Mouse (Mus musculus) forebrain, embryonic 12.5 days (tissue): Measurements from ENCODE around the gene Hsd3b7. TPM values are rescaled to one million over a fixed set of nuclear protein-coding genes. Genes with fewer than 3 reads are reported as not detected.
"Not testable (repeated sequence)": the region's sequence is repeated elsewhere in the genome, so short reads cannot be mapped to it uniquely, and the experiment has no call there.

ENCODE experiments used
- ATAC-seq: fragments of 200-750 bp; cut with Nextera tagmentation; 2 replicates; pipeline ENCODE4 v1.8.0; 2017; ENCODE audit warnings: moderate TSS enrichment; ENCODE audit not compliant: low FRiP score
- H3K27ac ChIP-seq: fragments of 300-500 bp; sonication (generic); 2 replicates; pipeline ENCODE4 v1.5.1; 2016; ENCODE audit warnings: mild to moderate bottlenecking
- H3K27me3 ChIP-seq: fragments of 300-500 bp; sonication (generic); 2 replicates; pipeline ENCODE4 v1.6.1; 2016; ENCODE audit warnings: mild to moderate bottlenecking
- H3K36me3 ChIP-seq: fragments of 300-500 bp; sonication (generic); replicated peaks from 2 replicates; pipeline ENCODE4 v1.6.1; 2016; ENCODE audit warnings: mild to moderate bottlenecking
- H3K4me1 ChIP-seq: fragments of 300-500 bp; sonication (generic); 2 replicates; pipeline ENCODE4 v1.6.1; 2016
- H3K4me2 ChIP-seq: fragments of 300-500 bp; sonication (generic); 2 replicates; pipeline ENCODE4 v1.6.1; 2016; ENCODE audit warnings: mild to moderate bottlenecking, moderate library complexity
- H3K4me3 ChIP-seq: fragments of 300-500 bp; sonication (generic); replicated peaks from 2 replicates; pipeline ENCODE4 v1.5.1; 2016; ENCODE audit warnings: mild to moderate bottlenecking
- H3K9ac ChIP-seq: fragments of 300-500 bp; sonication (generic); 2 replicates; pipeline ENCODE4 v1.6.1; 2016; ENCODE audit warnings: mild to moderate bottlenecking
- H3K9me3 ChIP-seq: fragments of 300-500 bp; sonication (generic); 2 replicates; pipeline ENCODE4 v1.6.1; 2016
- WGBS: fragments of 180-500 bp; shearing (Covaris S2); methylation state at CpG from one replicate; pipeline ENCODE4 v1.1.7; 2016; 5-methylcytosine and 5-hydroxymethylcytosine counted together
- polyA plus RNA-seq: library from polyadenylated mRNA; unstranded; fragments of >200 nt; fragmentation: Nextera tagmentation; extraction: Ambion mirVana; gene quantifications from 2 replicates; pipeline ENCODE4 v1.2.1, GENCODE M21; 2016

Gene Hsd3b7
- polyA plus RNA-seq, 1 experiment from 2014 or later: 7.6 TPM

DNA sequence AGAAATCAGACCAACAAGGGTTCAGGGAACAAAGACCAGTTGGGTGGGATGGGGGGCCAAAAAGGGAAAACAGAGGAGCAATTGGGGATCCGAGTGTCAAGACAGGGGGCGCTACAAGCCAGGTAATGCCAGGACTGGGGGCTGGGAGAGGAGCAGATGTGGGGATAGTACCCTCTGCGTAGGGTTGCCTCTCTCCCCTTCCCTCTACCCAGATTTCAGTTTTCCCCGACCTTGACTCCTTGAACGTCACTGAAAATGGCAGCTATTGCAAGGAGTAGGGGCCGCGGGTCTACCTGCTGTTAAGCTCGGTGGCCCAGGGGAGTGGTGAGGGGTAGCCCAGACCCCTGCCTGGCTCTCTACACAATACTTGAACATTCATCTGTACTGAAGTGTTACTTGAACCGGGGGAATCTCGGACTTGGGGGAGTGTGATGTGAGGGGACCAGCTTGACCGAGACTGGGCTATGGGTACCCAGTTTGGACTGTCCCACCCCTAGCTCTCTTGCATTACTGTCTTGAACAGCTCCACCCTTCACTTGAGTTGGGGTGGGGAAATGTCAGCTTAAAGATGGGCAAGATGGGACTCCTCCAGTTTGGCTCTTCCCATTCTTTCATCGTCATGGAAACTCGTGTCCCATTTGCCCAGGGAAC is 31.9 kb upstream of the Hsd3b7 start:
- no peak; the same call in 1 of the 2 replicates for ATAC-seq
- Histone ChIP-seq H3K9ac (no peak overlapping the region), H3K36me3 (peaks cover 50% of the 10 kb centered on the region), H3K27me3 (no peaks in the 10 kb centered on the region), H3K9me3 (no peaks in the 10 kb centered on the region), H3K4me2 (peak overlapping the region; percentile 90), H3K4me1 (peaks cover 30% of the 10 kb centered on the region), H3K27ac (peak overlapping the region; percentile 66), H3K4me3 (no peak overlapping the region)
- 46% methylated on average over 13 of the region's 13 CpGs for WGBS

DNA sequence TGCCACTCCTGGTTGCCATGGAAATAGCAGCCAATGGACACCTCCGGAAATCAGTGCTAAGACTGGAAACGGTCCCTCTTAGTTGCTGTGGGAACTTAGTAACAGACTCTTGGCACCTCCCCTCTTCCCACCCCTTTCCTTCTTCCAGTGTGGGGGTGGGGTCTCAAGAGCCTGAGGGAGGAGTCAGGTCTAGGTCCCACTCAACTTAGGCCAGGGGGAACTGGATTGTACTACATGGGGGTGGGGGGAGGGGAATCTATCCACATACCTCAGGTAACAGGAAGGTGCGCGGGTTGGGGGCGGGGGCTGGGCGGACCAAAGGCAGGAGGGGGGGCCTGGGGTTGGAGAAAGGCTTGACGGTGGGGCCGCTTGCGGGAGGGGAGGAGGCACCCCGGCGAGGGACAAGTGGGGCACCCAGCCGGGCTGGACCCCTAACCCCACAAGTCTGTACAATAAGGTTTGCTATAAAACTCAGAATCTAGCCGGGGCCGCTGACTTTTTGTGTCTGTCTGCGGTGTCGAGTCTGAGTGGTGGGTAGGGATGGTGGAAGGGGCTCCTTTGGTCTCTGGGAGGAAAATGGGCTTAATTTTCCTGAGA is 31.3 kb upstream of the Hsd3b7 start:
- Histone ChIP-seq H3K9ac (peak overlapping the region; percentile 69), H3K4me3 (peak overlapping the region; percentile 50), H3K4me1 (peaks cover 30% of the 10 kb centered on the region), H3K27ac (peak overlapping the region; percentile 80), H3K27me3 (no peaks in the 10 kb centered on the region), H3K9me3 (no peaks in the 10 kb centered on the region), H3K4me2 (peak overlapping the region; percentile 90), H3K36me3 (peaks cover 44% of the 10 kb centered on the region)
- peak; percentile 84 for ATAC-seq
- 2% methylated on average over 16 of the region's 16 CpGs for WGBS

DNA sequence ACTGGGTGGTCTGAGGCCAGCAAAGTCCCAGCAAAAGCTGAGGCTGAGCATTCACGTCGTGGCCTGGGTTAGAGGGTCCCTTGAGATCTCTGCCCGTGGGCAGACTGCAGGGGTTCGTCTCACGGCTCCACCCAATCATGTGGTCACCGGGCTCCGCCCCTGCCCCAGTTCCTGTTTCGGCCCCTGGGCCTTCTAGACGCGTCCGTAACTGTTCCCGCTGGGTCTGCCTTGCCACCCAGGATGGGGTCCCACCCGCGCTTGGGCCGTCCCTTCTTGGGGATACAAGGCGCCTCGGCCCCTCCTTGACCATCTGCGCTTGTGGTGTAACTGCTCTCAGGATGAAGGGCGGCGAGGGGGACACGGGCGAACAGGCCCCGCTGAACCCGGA is 30.8 kb upstream of the Hsd3b7 start, which contains the start of gene Orai3:
Orai3 (plus strand) TSS at position 165 of the 388 bp plus-strand sequence.
- ATAC-seq: peak; percentile 55
- Histone ChIP-seq H3K27me3 (no peaks in the 10 kb centered on the region), H3K9ac (peak within 1 kb of the TSS; percentile 69), H3K4me2 (peak within 1 kb of the TSS; percentile 90), H3K4me1 (peaks cover 30% of the 10 kb centered on the region), H3K4me3 (peak within 1 kb of the TSS; percentile 50), H3K27ac (peak within 1 kb of the TSS; percentile 80), H3K9me3 (no peaks in the 10 kb centered on the region), H3K36me3 (peaks cover 38% of the 10 kb centered on the region)
- 0% methylated on average over 24 of the region's 24 CpGs for WGBS

DNA sequence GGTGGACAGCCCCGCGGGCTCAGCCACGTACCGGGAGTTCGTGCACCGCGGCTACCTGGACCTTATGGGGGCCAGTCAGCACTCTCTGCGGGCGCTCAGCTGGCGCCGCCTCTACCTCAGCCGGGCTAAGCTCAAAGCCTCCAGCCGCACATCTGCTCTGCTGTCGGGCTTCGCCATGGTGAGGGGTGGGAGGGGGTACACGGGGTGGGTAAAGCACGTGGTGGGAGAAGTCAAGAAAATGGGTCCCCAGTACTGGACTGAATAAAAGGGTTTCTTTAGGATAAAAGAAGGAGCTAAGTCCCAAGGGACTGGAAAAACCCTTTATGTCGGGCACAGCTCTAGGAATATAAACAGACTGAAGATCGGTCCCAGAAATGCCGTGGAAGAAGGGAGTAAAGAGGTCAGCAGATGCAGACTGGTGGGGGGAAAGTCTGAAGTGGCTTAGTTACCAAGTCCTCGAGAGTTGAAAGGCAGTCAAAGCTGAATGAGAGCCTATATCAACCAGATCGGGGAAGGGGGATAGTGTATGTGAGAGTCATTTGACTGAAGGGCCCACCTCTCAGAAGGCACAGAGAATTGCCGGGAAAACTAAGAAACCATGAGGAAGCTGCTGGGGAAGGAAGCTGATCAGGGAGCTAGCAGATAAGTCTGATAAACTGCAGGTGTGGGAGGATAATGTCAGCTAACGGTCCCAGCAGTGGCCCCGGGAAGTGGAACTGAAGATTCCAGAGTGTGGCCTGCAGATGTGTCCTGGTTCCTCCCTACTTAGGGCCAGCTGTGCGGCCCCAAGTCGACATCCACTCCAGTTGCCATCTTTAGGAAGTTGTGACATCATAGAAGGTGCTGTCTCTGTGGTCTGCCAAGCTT is 30.1 kb upstream of the Hsd3b7 start:
- no peaks in the 10 kb centered on the region for H3K9me3 ChIP-seq
- H3K9ac ChIP-seq: peak overlapping the region; percentile 69
- peak; percentile 33 for ATAC-seq
- peak overlapping the region; percentile 50 for H3K4me3 ChIP-seq
- peak overlapping the region; percentile 90 for H3K4me2 ChIP-seq
- peaks cover 30% of the 10 kb centered on the region for H3K4me1 ChIP-seq
- H3K36me3 ChIP-seq: peaks cover 32% of the 10 kb centered on the region
- H3K27ac ChIP-seq: peak overlapping the region; percentile 80
- no peaks in the 10 kb centered on the region for H3K27me3 ChIP-seq
- WGBS: 5% methylated on average over 27 of the region's 27 CpGs

DNA sequence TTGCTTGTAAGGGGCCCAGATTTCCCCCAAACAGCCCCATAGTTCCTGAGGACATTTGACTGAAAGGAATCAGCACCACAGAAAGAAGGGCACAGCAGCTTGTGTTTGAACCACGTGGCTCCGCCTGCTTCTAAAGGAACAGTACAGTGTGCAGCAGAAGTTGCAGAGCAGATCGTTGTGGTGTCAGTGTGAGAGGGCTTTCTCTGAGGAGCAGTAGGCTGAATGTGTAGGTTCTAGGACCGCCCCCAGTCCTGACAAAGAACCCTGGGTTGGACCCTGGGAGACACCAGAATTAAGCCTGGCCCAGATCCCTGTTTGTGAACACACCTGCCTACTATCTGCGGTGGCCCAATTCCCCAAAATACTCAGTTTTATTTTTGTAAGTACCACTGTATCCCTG is 29.1 kb upstream of the Hsd3b7 start:
- Histone ChIP-seq H3K36me3 (peaks cover 22% of the 10 kb centered on the region), H3K4me3 (no peak overlapping the region), H3K9me3 (no peaks in the 10 kb centered on the region), H3K27ac (no peak overlapping the region), H3K9ac (no peak overlapping the region), H3K4me1 (peaks cover 30% of the 10 kb centered on the region), H3K4me2 (peak overlapping the region; percentile 90; the same call in 1 of the 2 replicates), H3K27me3 (no peaks in the 10 kb centered on the region)
- ATAC-seq: no peak
- WGBS: 78% methylated on average over 5 of the region's 5 CpGs

DNA sequence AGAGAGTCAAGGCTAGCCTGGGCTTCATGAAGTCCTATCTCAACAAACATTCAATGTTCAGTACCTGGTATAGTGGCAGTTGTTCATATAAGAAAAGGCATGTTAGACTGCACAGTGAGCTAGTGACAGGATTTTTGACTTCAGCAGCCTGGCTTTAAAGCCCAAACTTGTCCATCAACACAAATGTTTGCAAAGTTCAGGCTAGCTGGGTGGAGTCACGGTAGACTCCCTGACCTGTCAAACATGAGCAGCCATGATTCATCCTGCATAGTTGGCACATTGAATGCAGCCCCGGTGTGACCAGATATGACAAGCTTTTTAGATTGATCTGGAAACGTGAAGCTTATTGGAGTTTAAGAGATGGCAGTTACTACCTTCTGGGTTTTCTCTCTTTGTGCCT is 28.3 kb upstream of the Hsd3b7 start:
- ATAC-seq: no peak
- Histone ChIP-seq H3K27me3 (no peaks in the 10 kb centered on the region), H3K27ac (no peak overlapping the region), H3K4me1 (peaks cover 30% of the 10 kb centered on the region), H3K36me3 (peaks cover 14% of the 10 kb centered on the region), H3K4me3 (no peak overlapping the region), H3K9me3 (no peaks in the 10 kb centered on the region), H3K9ac (no peak overlapping the region), H3K4me2 (no peak overlapping the region)
- WGBS: 89% methylated on average over 3 of the region's 3 CpGs

DNA sequence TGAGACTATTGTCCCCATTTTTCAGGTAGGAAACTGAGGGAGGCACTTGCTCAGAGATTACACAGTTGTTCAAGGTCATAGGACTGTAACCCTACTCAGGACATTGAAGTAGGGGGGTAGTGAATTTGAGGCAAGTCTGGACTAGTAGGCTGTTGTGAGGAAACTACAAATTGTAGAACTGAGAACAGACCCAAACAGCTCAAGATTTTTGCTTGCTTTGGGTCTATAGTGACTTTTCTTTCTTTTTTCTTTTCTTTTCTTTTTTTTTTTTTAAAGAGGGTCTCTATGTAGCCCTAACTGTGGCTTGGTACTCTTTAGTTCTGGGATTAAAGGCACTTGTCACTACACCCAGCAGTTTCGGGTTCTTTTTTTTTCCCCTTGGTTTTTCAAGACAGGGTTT is 27.8 kb upstream of the Hsd3b7 start:
- H3K4me2 ChIP-seq: no peak overlapping the region
- 100% methylated on average over 1 of the region's 1 CpGs for WGBS
- H3K36me3 ChIP-seq: peaks cover 9% of the 10 kb centered on the region
- H3K27ac ChIP-seq: no peak overlapping the region
- no peak for ATAC-seq
- no peak overlapping the region for H3K4me3 ChIP-seq
- H3K4me1 ChIP-seq: peaks cover 30% of the 10 kb centered on the region
- no peak overlapping the region for H3K9ac ChIP-seq
- no peaks in the 10 kb centered on the region for H3K27me3 ChIP-seq
- no peaks in the 10 kb centered on the region for H3K9me3 ChIP-seq

DNA sequence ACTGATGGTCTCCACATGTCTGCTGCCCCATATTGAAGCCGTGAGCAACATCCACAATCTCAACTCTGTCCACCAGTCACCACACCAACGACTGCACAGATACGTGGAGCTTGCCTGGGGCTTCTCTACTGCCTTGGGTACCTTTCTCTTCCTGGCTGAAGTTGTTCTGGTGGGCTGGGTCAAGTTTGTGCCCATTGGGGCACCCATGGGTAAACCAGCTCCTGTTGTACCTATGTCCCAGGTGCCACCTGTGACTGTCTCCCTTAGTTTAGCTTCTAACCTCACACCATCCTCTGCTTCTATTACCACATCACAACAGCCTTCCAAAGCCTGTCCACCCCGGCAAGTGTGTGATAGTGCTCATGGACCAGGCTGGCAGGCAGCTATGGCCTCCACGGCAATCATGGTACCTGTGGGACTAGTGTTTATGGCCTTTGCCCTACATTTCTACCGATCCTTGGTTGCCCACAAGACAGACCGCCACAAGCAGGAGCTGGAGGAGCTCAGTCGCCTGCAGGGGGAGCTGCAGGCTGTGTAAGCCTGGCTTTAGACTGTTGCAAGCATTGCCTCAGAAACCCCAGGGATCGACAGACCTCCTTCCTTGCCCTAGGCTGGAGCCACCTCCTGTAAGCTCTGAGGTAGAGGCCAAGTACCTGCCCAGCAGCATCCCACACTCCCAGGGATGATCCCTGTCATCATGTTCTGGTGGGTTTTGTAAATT is 26.6 kb upstream of the Hsd3b7 start:
- H3K4me3 ChIP-seq: no peak overlapping the region
- H3K27ac ChIP-seq: no peak overlapping the region
- H3K9ac ChIP-seq: no peak overlapping the region
- peaks cover 32% of the 10 kb centered on the region for H3K4me1 ChIP-seq
- H3K4me2 ChIP-seq: no peak overlapping the region
- H3K36me3 ChIP-seq: peaks cover 5% of the 10 kb centered on the region; the same call in 1 of the 2 replicates
- H3K9me3 ChIP-seq: no peaks in the 10 kb centered on the region
- no peak for ATAC-seq
- no peaks in the 10 kb centered on the region for H3K27me3 ChIP-seq
- WGBS: 44% methylated on average over 9 of the region's 9 CpGs

DNA sequence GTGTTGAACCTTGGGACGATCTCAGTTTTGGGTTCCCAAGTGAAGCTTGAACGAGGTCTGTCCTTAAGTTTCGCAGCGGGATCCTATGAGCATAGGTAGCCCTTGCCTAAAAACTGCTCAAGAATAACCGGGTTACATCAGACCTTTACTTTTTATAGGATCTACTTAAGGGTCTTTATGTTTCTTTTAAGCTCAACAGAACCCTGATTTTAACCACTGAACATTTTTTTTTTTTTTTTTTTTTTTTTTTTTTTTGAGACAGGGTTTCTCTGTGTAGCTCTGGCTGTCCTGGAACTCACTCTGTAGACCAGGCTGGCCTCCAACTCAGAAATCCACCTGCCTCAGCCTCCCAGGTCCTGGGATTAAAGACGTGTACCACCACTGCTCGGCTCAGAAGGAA is 24.6 kb upstream of the Hsd3b7 start:
- H3K27me3 ChIP-seq, ATAC-seq, H3K9me3 ChIP-seq: not testable (repeated sequence)
- peak overlapping the region; percentile 88 for H3K4me2 ChIP-seq
- peak overlapping the region; percentile 97 for H3K4me3 ChIP-seq
- peaks cover 25% of the 10 kb centered on the region for H3K36me3 ChIP-seq
- 81% methylated on average over 7 of the region's 7 CpGs for WGBS
- H3K4me1 ChIP-seq: peaks cover 13% of the 10 kb centered on the region
- peak overlapping the region; percentile 98; the same call in 1 of the 2 replicates for H3K27ac ChIP-seq
- peak overlapping the region; percentile 94 for H3K9ac ChIP-seq

DNA sequence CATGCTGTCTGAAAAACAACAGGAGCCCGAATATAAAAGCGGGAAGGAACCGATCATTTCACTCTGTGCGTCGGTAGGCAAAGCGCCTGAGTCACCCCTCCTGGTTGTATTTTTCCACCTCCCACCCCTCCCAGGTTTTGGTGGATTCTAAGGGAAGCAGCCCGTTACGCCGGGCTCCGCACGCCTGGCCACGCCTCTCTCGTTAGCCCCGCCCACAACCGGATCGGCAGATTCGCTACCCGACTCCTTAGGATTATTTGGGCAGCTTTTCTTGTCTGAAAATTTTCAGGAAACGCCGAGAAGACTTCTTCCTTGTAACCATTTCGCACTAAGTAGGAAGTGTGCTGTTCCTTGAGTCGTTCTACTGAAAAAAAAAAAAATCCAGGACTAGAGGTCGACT is 24.0 kb upstream of the Hsd3b7 start, which contains the start of gene Setd1a:
Setd1a (plus strand) TSS at position 245 of the 400 bp plus-strand sequence.
- H3K9ac ChIP-seq: peak within 1 kb of the TSS; percentile 94
- peak; percentile 73 for ATAC-seq
- H3K27me3 ChIP-seq: no peaks in the 10 kb centered on the region
- no peaks in the 10 kb centered on the region for H3K9me3 ChIP-seq
- peak within 1 kb of the TSS; percentile 97 for H3K4me3 ChIP-seq
- peaks cover 31% of the 10 kb centered on the region for H3K36me3 ChIP-seq
- peak within 1 kb of the TSS; percentile 88 for H3K4me2 ChIP-seq
- H3K27ac ChIP-seq: peak within 1 kb of the TSS; percentile 98
- WGBS: under 1% methylated on average over 23 of the region's 23 CpGs
- peaks cover 12% of the 10 kb centered on the region for H3K4me1 ChIP-seq

DNA sequence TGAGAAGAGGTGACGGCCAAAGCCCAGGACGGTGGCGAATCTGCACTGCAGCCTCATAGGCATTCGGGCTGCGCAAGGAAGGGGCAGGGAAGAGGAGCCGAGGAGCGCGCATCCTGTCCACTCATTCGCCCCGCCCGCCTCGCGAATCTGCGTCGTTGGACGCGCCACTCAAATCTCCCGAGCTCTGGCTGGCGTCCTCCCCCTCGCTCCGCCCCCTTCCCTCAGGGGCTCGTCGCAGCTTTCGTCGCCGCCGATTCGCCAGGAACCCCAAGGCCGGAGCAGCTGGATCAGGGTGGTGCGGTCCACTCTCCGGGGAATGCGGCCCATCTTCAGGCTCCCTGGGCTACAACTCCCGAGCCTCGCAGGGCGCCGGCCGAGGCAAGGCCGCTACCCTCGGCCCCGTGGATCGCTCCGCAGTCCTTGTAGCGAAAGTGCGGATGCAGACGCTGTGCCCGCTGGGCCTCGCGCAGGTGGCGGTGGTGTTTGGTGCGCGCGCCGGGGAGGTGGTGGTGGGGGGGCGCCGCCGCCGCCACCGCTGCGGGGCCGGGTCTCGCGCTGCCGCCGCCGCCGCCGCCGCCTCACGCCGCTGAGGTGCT is 23.4 kb upstream of the Hsd3b7 start:
- H3K4me2 ChIP-seq: peak overlapping the region; percentile 88
- peak overlapping the region; percentile 97 for H3K4me3 ChIP-seq
- ATAC-seq: peak; percentile 92
- H3K9ac ChIP-seq: peak overlapping the region; percentile 94
- H3K4me1 ChIP-seq: peaks cover 12% of the 10 kb centered on the region
- no peaks in the 10 kb centered on the region for H3K27me3 ChIP-seq
- WGBS: under 1% methylated on average over 70 of the region's 70 CpGs
- H3K36me3 ChIP-seq: peaks cover 36% of the 10 kb centered on the region
- H3K27ac ChIP-seq: peak overlapping the region; percentile 98
- H3K9me3 ChIP-seq: no peaks in the 10 kb centered on the region
